Mouse (Mus musculus): Measurements from ENCODE around the gene Hrh1. TPM values are rescaled to one million over a fixed set of nuclear protein-coding genes. Genes with fewer than 3 reads are reported as not detected.

Hrh1 gene
- polyA plus RNA-seq (2011; ENCODE audit: insufficient read depth, insufficient read length, low replicate concordance, missing spikeins) = not detected in 2 replicates

- WGBS = 1% methylated on average over 56 of the region's 56 CpGs
- Histone ChIP-seq H3K27ac (ENCODE audit: control insufficient read depth, insufficient read depth, low read depth, low read length, poor library complexity) (no peak within 1 kb of the TSS), H3K4me1 (ENCODE audit: control insufficient read depth, insufficient read depth, low read length) (no peaks in the 10 kb centered on the region; the same call in 1 of the 2 replicates), H3K4me3 (replicated peaks; ENCODE audit: control insufficient read depth, low read depth, low read length) (no peak within 1 kb of the TSS)
- TF ChIP-seq POLR2A (IDR thresholded peaks at IDR 0.05; ENCODE audit: borderline replicate concordance, control insufficient read depth, low read depth, low read length) = no peak
- TF ChIP-seq CTCF (IDR thresholded peaks at IDR 0.05; ENCODE audit: control insufficient read depth, insufficient read depth, low read length) = no peak
Observed at GRCm38 (mm10) chr6:114397691-114398217, at the start of gene Hrh1. TSS of gene Hrh1 (plus strand) at chr6:114397936.

- no peak overlapping the region for H3K4me3 ChIP-seq (replicated peaks; ENCODE audit: control insufficient read depth, low read depth, low read length)
- 70% methylated on average over 4 of the region's 4 CpGs for WGBS
- no peaks in the 10 kb centered on the region for H3K4me1 ChIP-seq (ENCODE audit: control insufficient read depth, insufficient read depth, low read length)
- TF ChIP-seq POLR2A (IDR thresholded peaks at IDR 0.05; ENCODE audit: borderline replicate concordance, control insufficient read depth, low read depth, low read length) = no peak
- no peak for TF ChIP-seq CTCF (IDR thresholded peaks at IDR 0.05; ENCODE audit: control insufficient read depth, insufficient read depth, low read length)
- no peak overlapping the region for H3K27ac ChIP-seq (ENCODE audit: control insufficient read depth, insufficient read depth, low read depth, low read length, poor library complexity)
Observed at GRCm38 (mm10) chr6:114354635-114355034, 43.1 kb upstream of the Hrh1 start.

DNA sequence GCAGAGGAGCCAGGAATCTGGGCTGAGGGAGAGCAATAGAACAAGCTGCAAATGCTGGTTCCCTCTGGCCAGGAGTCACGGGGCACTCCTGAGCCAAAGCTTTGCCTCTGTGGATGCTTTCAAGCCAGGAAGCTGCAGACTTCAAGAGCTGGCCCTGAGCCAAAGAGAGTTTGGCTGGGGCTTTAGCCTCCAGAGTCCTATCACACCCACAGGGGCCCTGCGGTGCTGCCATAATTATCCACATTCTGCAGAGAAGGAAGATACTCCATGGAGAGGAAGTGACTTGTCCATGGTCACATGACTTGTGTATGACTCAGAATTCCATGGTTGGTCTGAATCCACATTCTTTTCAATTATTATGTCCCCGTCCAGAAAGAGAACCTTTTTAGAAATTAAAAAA is 39.6 kb upstream of the Hrh1 start:
- H3K27ac ChIP-seq (ENCODE audit: control insufficient read depth, insufficient read depth, low read depth, low read length, poor library complexity) = no peak overlapping the region
- no peak overlapping the region for H3K4me3 ChIP-seq (replicated peaks; ENCODE audit: control insufficient read depth, low read depth, low read length)
- 58% methylated on average over 3 of the region's 3 CpGs for WGBS
- no peaks in the 10 kb centered on the region for H3K4me1 ChIP-seq (ENCODE audit: control insufficient read depth, insufficient read depth, low read length)
- TF ChIP-seq POLR2A (IDR thresholded peaks at IDR 0.05; ENCODE audit: borderline replicate concordance, control insufficient read depth, low read depth, low read length) (no peak), CTCF (IDR thresholded peaks at IDR 0.05; ENCODE audit: control insufficient read depth, insufficient read depth, low read length) (no peak)

DNA sequence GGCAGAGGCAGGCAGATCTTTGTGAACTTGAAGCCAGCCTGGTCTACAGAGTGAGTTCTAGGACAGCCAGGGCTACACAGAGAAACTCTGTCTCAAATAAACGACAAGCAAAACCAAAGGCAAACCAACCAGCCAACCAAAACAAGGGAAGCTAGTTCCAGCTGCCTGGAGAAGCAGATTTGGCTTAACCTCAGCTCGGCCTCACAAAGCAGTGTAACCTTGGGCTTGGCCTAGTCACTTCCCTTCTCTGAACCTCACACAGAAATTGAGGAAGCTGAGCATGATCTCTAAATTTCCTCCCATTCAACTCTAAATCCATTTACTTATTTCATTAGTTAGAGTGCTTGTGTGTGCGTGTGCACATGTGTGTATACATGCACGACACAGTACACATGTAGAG is 35.4 kb upstream of the Hrh1 start:
- 11% methylated on average over 4 of the region's 4 CpGs for WGBS
- no peak overlapping the region for H3K4me3 ChIP-seq (replicated peaks; ENCODE audit: control insufficient read depth, low read depth, low read length)
- no peak overlapping the region for H3K27ac ChIP-seq (ENCODE audit: control insufficient read depth, insufficient read depth, low read depth, low read length, poor library complexity)
- H3K4me1 ChIP-seq (ENCODE audit: control insufficient read depth, insufficient read depth, low read length) = no peaks in the 10 kb centered on the region
- TF ChIP-seq POLR2A (IDR thresholded peaks at IDR 0.05; ENCODE audit: borderline replicate concordance, control insufficient read depth, low read depth, low read length) (no peak), CTCF (IDR thresholded peaks at IDR 0.05; ENCODE audit: control insufficient read depth, insufficient read depth, low read length) (no peak)

DNA sequence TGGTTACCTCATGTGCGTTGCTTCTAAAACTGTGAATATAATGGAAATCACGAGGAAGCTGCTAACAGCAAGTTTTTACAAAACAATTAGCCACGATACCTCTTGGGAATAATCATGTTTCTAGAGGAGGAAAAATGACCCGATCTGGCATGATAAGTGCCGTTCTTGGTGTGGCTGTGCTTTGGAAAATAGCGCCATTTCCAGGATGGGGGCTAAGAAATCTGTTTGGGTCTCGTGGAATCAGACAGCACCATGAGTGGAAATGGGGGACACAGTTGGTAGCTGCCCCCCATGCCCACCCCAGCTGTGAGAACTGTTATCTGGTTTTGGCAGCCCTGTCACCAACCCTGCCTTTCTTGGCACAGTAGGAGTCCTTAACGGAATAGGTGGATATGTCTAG is 34.0 kb upstream of the Hrh1 start:
- Histone ChIP-seq H3K4me1 (ENCODE audit: control insufficient read depth, insufficient read depth, low read length) (no peaks in the 10 kb centered on the region), H3K27ac (ENCODE audit: control insufficient read depth, insufficient read depth, low read depth, low read length, poor library complexity) (no peak overlapping the region), H3K4me3 (replicated peaks; ENCODE audit: control insufficient read depth, low read depth, low read length) (no peak overlapping the region)
- WGBS = 83% methylated on average over 8 of the region's 8 CpGs
- TF ChIP-seq CTCF (IDR thresholded peaks at IDR 0.05; ENCODE audit: control insufficient read depth, insufficient read depth, low read length) (no peak), POLR2A (IDR thresholded peaks at IDR 0.05; ENCODE audit: borderline replicate concordance, control insufficient read depth, low read depth, low read length) (no peak)

DNA sequence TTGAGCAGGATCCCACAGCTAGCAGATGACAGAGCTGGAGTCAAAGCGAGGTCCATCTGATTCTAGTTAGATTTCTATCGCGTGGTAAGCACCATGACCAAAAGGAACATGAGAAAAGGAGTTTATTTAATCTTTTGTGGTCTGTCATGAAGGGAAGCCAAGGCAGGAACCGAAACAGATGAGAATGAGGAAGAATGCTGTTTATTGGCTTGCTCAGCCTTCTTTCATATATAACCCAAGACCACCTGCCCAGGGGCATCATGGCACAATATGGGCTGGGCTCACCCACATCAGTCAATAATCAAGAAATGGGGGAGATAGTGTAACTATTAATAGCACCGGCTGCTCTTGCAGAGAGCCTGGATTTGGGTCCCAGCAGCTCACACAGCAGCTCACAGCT is 33.0 kb upstream of the Hrh1 start:
- WGBS = 29% methylated on average over 5 of the region's 5 CpGs

GRCm38 (mm10) chr6:114366191-114366590 is 31.5 kb upstream of the Hrh1 start:
- no peak overlapping the region for H3K27ac ChIP-seq (ENCODE audit: control insufficient read depth, insufficient read depth, low read depth, low read length, poor library complexity)
- no peaks in the 10 kb centered on the region; the same call in 1 of the 2 replicates for H3K4me1 ChIP-seq (ENCODE audit: control insufficient read depth, insufficient read depth, low read length)
- WGBS = 71% methylated on average over 5 of the region's 5 CpGs
- H3K4me3 ChIP-seq (replicated peaks; ENCODE audit: control insufficient read depth, low read depth, low read length) = no peak overlapping the region
- no peak for TF ChIP-seq CTCF (IDR thresholded peaks at IDR 0.05; ENCODE audit: control insufficient read depth, insufficient read depth, low read length)
- no peak for TF ChIP-seq POLR2A (IDR thresholded peaks at IDR 0.05; ENCODE audit: borderline replicate concordance, control insufficient read depth, low read depth, low read length)

More for the DNA sequence above, 33.0 kb upstream of the Hrh1 start:
- Histone ChIP-seq H3K27ac (ENCODE audit: control insufficient read depth, insufficient read depth, low read depth, low read length, poor library complexity) (no peak overlapping the region), H3K4me1 (ENCODE audit: control insufficient read depth, insufficient read depth, low read length) (no peaks in the 10 kb centered on the region), H3K4me3 (replicated peaks; ENCODE audit: control insufficient read depth, low read depth, low read length) (no peak overlapping the region)
- TF ChIP-seq POLR2A (IDR thresholded peaks at IDR 0.05; ENCODE audit: borderline replicate concordance, control insufficient read depth, low read depth, low read length) (no peak), CTCF (IDR thresholded peaks at IDR 0.05; ENCODE audit: control insufficient read depth, insufficient read depth, low read length) (no peak)

GRCm38 (mm10) chr6:114367681-114368080 is 30.1 kb upstream of the Hrh1 start:
- Histone ChIP-seq H3K4me1 (ENCODE audit: control insufficient read depth, insufficient read depth, low read length) (no peaks in the 10 kb centered on the region; the same call in 1 of the 2 replicates), H3K4me3 (replicated peaks; ENCODE audit: control insufficient read depth, low read depth, low read length) (no peak overlapping the region), H3K27ac (ENCODE audit: control insufficient read depth, insufficient read depth, low read depth, low read length, poor library complexity) (no peak overlapping the region)
- WGBS = 84% methylated on average over 6 of the region's 6 CpGs
- no peak for TF ChIP-seq CTCF (IDR thresholded peaks at IDR 0.05; ENCODE audit: control insufficient read depth, insufficient read depth, low read length)
- no peak for TF ChIP-seq POLR2A (IDR thresholded peaks at IDR 0.05; ENCODE audit: borderline replicate concordance, control insufficient read depth, low read depth, low read length)

DNA sequence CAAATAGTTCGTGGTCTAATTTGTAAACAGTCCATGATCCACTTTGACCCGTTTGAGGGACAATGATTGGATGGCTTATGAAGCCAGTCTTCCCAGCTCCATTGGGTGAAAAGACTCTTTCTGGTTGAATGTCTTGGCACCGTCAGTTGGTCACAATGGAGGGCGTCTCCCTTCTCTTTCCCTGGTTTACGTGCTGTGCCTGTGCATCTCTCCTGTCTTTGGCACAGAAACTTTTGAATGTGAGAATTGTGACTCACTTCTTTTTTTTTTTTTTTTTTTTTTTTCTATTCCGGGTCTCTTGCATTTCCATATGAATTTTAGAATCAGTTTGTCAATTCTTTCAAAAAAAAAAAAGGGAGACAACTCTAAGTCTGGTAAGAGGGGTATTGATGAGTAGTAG is 29.5 kb upstream of the Hrh1 start:
- Histone ChIP-seq H3K4me3 (replicated peaks; ENCODE audit: control insufficient read depth, low read depth, low read length) (no peak overlapping the region), H3K27ac (ENCODE audit: control insufficient read depth, insufficient read depth, low read depth, low read length, poor library complexity) (no peak overlapping the region), H3K4me1 (ENCODE audit: control insufficient read depth, insufficient read depth, low read length) (no peaks in the 10 kb centered on the region; the same call in 1 of the 2 replicates)
- 73% methylated on average over 6 of the region's 6 CpGs for WGBS
- TF ChIP-seq POLR2A (IDR thresholded peaks at IDR 0.05; ENCODE audit: borderline replicate concordance, control insufficient read depth, low read depth, low read length) (no peak), CTCF (IDR thresholded peaks at IDR 0.05; ENCODE audit: control insufficient read depth, insufficient read depth, low read length) (no peak)

All from bone marrow, adult 2 months (tissue).